ENCODE assay signal across 8 mouse cellular contexts in the genomic region with DNA sequence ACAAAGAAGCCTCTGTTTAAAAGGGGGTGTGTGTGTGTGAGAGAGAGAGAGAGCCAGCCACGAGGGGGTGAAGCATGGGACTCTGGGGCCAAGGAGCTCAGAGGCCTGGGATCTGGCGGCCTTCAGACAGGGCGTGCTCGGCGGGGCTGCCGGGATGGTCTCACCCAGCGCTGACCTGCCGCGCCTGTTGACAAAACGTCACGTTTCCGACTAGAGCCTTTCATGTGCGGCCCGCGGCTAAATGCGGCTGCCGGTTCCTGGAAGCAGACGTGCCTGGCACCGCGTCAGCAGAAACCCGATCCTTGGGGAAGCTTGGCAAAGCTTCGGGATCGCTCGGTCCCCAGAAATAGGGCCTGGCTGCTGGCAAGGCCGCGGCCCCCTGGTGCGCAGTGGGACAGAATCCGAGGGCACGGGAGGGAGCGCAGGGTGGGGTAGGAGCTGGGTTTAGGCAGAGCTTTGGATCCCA. TPM values are rescaled to one million over a fixed set of nuclear protein-coding genes. Genes with fewer than 3 reads are reported as not detected.
A peak's percentile ranks its signal among the peaks of the same experiment; 100 is the strongest.
DNase-seq lines count a peak whose midpoint lies in the region; ATAC-seq and TF ChIP-seq lines count a peak whose summit lies in the region.

No protein-coding gene starts in this region.

- TF ChIP-seq CTCF in lung, postnatal 0 days (IDR thresholded peaks at IDR 0.05) = peak; percentile 19; the same call in 1 of the 2 replicates

- peak overlapping the region; percentile 39 for H3K4me3 ChIP-seq in hindbrain, embryonic 16.5 days (ENCODE audit: low read length)
- H3K4me3 ChIP-seq in lung, postnatal 0 days (ENCODE audit: low read depth, low read length) = peak overlapping the region; percentile 3; the same call in 1 of the 2 replicates

- TF ChIP-seq EP300 in lung, postnatal 0 days (IDR thresholded peaks at IDR 0.05) = peak; percentile 95

- 0 out of 2 replicates have a peak, but pooled peaks cover 5% of the 10 kb centered on the region for H3K36me3 ChIP-seq in hindbrain, embryonic 16.5 days (ENCODE audit: control insufficient read depth, insufficient read depth, low read length)
- H3K36me3 ChIP-seq in lung, postnatal 0 days (ENCODE audit: insufficient read depth, low read length) = peaks cover 11% of the 10 kb centered on the region; the same call in 1 of the 2 replicates

- peak; percentile 91 for DNase-seq in embryo, embryonic 10 days (ENCODE audit: low spot score)
- peak; percentile 93 for DNase-seq in gastrocnemius, postnatal 10 days
- peak; percentile 78 to 79 for DNase-seq in layer of hippocampus, postnatal 36 days
- DNase-seq in lung, postnatal 0 days (ENCODE audit: low spot score) = peak; percentile 95
- peak; percentile 82 for DNase-seq in ovary, adult 18-20 months (ENCODE audit: low spot score)
- peak; percentile 40 for DNase-seq in thymus, postnatal 25 days

- peaks cover 6% of the 10 kb centered on the region for H3K4me1 ChIP-seq in hindbrain, embryonic 16.5 days (ENCODE audit: control insufficient read depth, insufficient read depth, low read depth, low read length)
- peaks cover 10% of the 10 kb centered on the region; the same call in 1 of the 2 replicates for H3K4me1 ChIP-seq in lung, postnatal 0 days (ENCODE audit: insufficient read depth, low read depth, low read length)

- no peaks in the 10 kb centered on the region for H3K9me3 ChIP-seq in hindbrain, embryonic 16.5 days (ENCODE audit: control insufficient read depth, low read length)
- H3K9me3 ChIP-seq in lung, postnatal 0 days (ENCODE audit: low read length) = no peaks in the 10 kb centered on the region

- peak; percentile 19 for ATAC-seq in activated CD4-positive, CD25-positive, alpha-beta regulatory T cell, adult 4 months
- peak; percentile 88 for ATAC-seq in hindbrain, embryonic 16.5 days
- ATAC-seq in lung, postnatal 0 days = peak; percentile 97

- peak overlapping the region; percentile 71 for H3K27ac ChIP-seq in hindbrain, embryonic 16.5 days (ENCODE audit: low read depth, low read length)
- H3K27ac ChIP-seq in lung, postnatal 0 days (ENCODE audit: low read length) = peak overlapping the region; percentile 81

- peak overlapping the region; percentile 68 for H3K9ac ChIP-seq in hindbrain, embryonic 16.5 days (ENCODE audit: low read depth, low read length)
- peak overlapping the region; percentile 37; the same call in 1 of the 2 replicates for H3K9ac ChIP-seq in lung, postnatal 0 days (replicated peaks; ENCODE audit: low read depth)

- H3K27me3 ChIP-seq in hindbrain, embryonic 16.5 days (replicated peaks; ENCODE audit: control insufficient read depth, insufficient read depth, low read length) = no peaks in the 10 kb centered on the region
- H3K27me3 ChIP-seq in lung, postnatal 0 days (replicated peaks; ENCODE audit: insufficient read depth, low read length) = no peaks in the 10 kb centered on the region

- WGBS in hindbrain, embryonic 16.5 days = under 1% methylated on average over 30 of the region's 30 CpGs
- under 1% methylated on average over 30 of the region's 30 CpGs for WGBS in lung, postnatal 0 days

- peak overlapping the region; percentile 67 for H3K4me2 ChIP-seq in hindbrain, embryonic 16.5 days (ENCODE audit: low read length)
- peak overlapping the region; percentile 52 for H3K4me2 ChIP-seq in lung, postnatal 0 days (replicated peaks; ENCODE audit: low read depth, low read length)

RNA-seq across cellular contexts. Expression of a gene that starts 7.9 kb away (rescaled TPM):
- polyA plus RNA-seq in activated CD4-positive, CD25-positive, alpha-beta regulatory T cell, adult 4 months (2017; shearing (Covaris generic)) = 100 to 1,000 TPM in 1 of 2 experiments, 10 to 100 TPM in 1; 73.9 to 107 TPM
- total RNA-seq in gastrocnemius, postnatal 10 days (2021) = 10 to 100 TPM; 60.4 to 64.9 TPM
- 7.3 and 8.9 TPM in 2 replicates for polyA plus RNA-seq in hindbrain, embryonic 16.5 days (2015; fragmentation: Nextera tagmentation; extraction: Ambion mirVana)
- total RNA-seq in layer of hippocampus, postnatal 36 days (2021) = 100 to 1,000 TPM in 1 of 2 experiments, 10 to 100 TPM in 1; 92.5 to 102 TPM
- polyA plus RNA-seq in lung, postnatal 0 days (2015; fragmentation: Nextera tagmentation; extraction: Ambion mirVana) = 14.9 and 27.1 TPM in 2 replicates

Comparison
In these comparisons a context has a peak if more than half of its experiments do, and no peak if none do; other contexts are left out.
1. Peak in every context shown above with its lines: DNase-seq, ATAC-seq, H3K4me3 ChIP-seq and H3K27ac ChIP-seq.
2. ATAC-seq: peak in every context shown above with its lines; median percentile 97 in lung, postnatal 0 days; 88 in hindbrain, embryonic 16.5 days; 19 in activated CD4-positive, CD25-positive, alpha-beta regulatory T cell, adult 4 months.
3. DNase-seq: peak in every context shown above with its lines; median percentile 95 in lung, postnatal 0 days; 93 in gastrocnemius, postnatal 10 days; 91 in embryo, embryonic 10 days; 82 in ovary, adult 18-20 months; 78 in layer of hippocampus, postnatal 36 days; 40 in thymus, postnatal 25 days.